Mouse (Mus musculus) Patski (cell line): ENCODE measurements at regions not wholly inside any gene's neighbourhood (a gene's known extent, or its start where the extent isn't known, plus 50 kb on each side); places are given as distances from the start of the nearest gene placed in this dataset.

Experiments
- ATAC-seq: fragments of 100-300 bp; one replicate; pipeline ENCODE4 v1.8.0; 2021
- CTCF ChIA-PET: fragments of 350-600 bp; sonication (Branson Sonifier 250); formaldehyde crosslinking; loops from one replicate; lab custom pipeline; 2022; ENCODE audit warnings: inconsistent platforms; lab: Charles Lee
- POLR2A ChIA-PET: fragments of 350-600 bp; sonication (Branson Sonifier 250); formaldehyde crosslinking; loops from one replicate; lab custom pipeline; 2022; ENCODE audit warnings: antibody characterized with exemption, inconsistent platforms; lab: Charles Lee
- DNase-seq: peaks from one replicate; pipeline ENCODE4 v3.0.0-alpha.2; 2011; ENCODE audit warnings: low read depth, low spot score
- H3K27me3 ChIP-seq: fragments of 371-371 bp; one replicate; pipeline ENCODE4 v1.5.1; 2021
- CTCF ChIP-seq: fragments of 100-300 bp; IDR thresholded peaks from one replicate; pipeline ENCODE4 v1.5.1; 2021
- in situ Hi-C: fragments of 300-500 bp; cut with MboI; formaldehyde crosslinking; loops from 3 replicates; pipeline ENCODE4 v1.11.1; 2018; ENCODE audit warnings: low pct_unique_long_range_greater_than_20kb, mixed read lengths

- peaks cover 6% of the 10 kb centered on the region for H3K27me3 ChIP-seq
- peak; percentile 95 for ATAC-seq
- ChIA-PET POLR2A (interaction anchor here (0.9 kb wide), 1 partner anchor 52 kb away, joined by 3 read pairs; no protein-coding TSS in a partner anchor), CTCF (no interaction called here)
- in situ Hi-C loops = loop anchor here (10.0 kb wide), 1 partner anchor 144 kb away; no protein-coding TSS in a partner anchor
- TF ChIP-seq CTCF = no peak
- peak; percentile 20 for DNase-seq
These were observed 149.7 kb downstream of the Etv1 start for GRCm38 (mm10) chr12:38928786-38929351.

GRCm38 (mm10) chr12:38929644-38930043 is 150.5 kb downstream of the Etv1 start:
- ChIA-PET POLR2A (no interaction called here), CTCF (no interaction called here)
- in situ Hi-C loops = loop anchor here (10.0 kb wide), 1 partner anchor 145 kb away; no protein-coding TSS in a partner anchor
- no peak for TF ChIP-seq CTCF
- DNase-seq (no peak), ATAC-seq (no peak)
- H3K27me3 ChIP-seq = peaks cover 6% of the 10 kb centered on the region

- no peak for ATAC-seq
- no peak for DNase-seq
- TF ChIP-seq CTCF = no peak
- ChIA-PET CTCF (interaction anchor here (1.3 kb wide), 1 partner anchor 8 kb away, joined by 3 read pairs; no protein-coding TSS in a partner anchor), POLR2A (no interaction called here)
- peaks cover 3% of the 10 kb centered on the region for H3K27me3 ChIP-seq
- in situ Hi-C loops = no loop called here
These were observed 152.6 kb downstream of the Etv1 start for GRCm38 (mm10) chr12:38931769-38932168.

- ChIA-PET CTCF (no interaction called here), POLR2A (interaction anchor here (0.6 kb wide), 1 partner anchor 14 kb away, joined by 9 read pairs; no protein-coding TSS in a partner anchor)
- no peak for TF ChIP-seq CTCF
- in situ Hi-C loops = no loop called here
- DNase-seq (no peak), ATAC-seq (no peak)
- no peaks in the 10 kb centered on the region for H3K27me3 ChIP-seq
These were observed 180.4 kb downstream of the Etv1 start for GRCm38 (mm10) chr12:38959605-38960004.

GRCm38 (mm10) chr12:38962302-38962701 is 183.1 kb downstream of the Etv1 start:
- H3K27me3 ChIP-seq = peaks cover 3% of the 10 kb centered on the region
- POLR2A ChIA-PET = no interaction called here
- DNase-seq (no peak), ATAC-seq (no peak)
- in situ Hi-C loops = no loop called here
- TF ChIP-seq CTCF = no peak
- CTCF ChIA-PET = no interaction called here

GRCm38 (mm10) chr12:38970347-38970746 is 191.2 kb downstream of the Etv1 start:
- in situ Hi-C loops = no loop called here
- peaks cover 3% of the 10 kb centered on the region for H3K27me3 ChIP-seq
- ATAC-seq (no peak), DNase-seq (no peak)
- CTCF ChIA-PET = no interaction called here
- POLR2A ChIA-PET = no interaction called here
- no peak for TF ChIP-seq CTCF

- ChIA-PET CTCF (no interaction called here), POLR2A (no interaction called here)
- in situ Hi-C loops = no loop called here
- ATAC-seq (no peak), DNase-seq (no peak)
- H3K27me3 ChIP-seq = no peaks in the 10 kb centered on the region
- TF ChIP-seq CTCF = no peak
These were observed 193.0 kb downstream of the Etv1 start for GRCm38 (mm10) chr12:38972205-38972604.

- POLR2A ChIA-PET = no interaction called here
- ATAC-seq (no peak), DNase-seq (no peak)
- CTCF ChIA-PET = no interaction called here
- TF ChIP-seq CTCF = no peak
- H3K27me3 ChIP-seq = no peaks in the 10 kb centered on the region
- in situ Hi-C loops = no loop called here
These were observed 196.3 kb downstream of the Etv1 start for GRCm38 (mm10) chr12:38975508-38975907.

- H3K27me3 ChIP-seq = no peaks in the 10 kb centered on the region
- no peak for TF ChIP-seq CTCF
- DNase-seq = no peak
- no peak for ATAC-seq
- ChIA-PET POLR2A (no interaction called here), CTCF (no interaction called here)
- in situ Hi-C loops = no loop called here
These were observed 203.2 kb downstream of the Etv1 start for GRCm38 (mm10) chr12:38982423-38982822.

GRCm38 (mm10) chr12:38985909-38986308 is 206.7 kb downstream of the Etv1 start:
- DNase-seq = no peak
- ChIA-PET CTCF (no interaction called here), POLR2A (no interaction called here)
- H3K27me3 ChIP-seq = no peaks in the 10 kb centered on the region
- ATAC-seq = no peak
- in situ Hi-C loops = no loop called here
- TF ChIP-seq CTCF = no peak

- ATAC-seq = no peak
- no peak for DNase-seq
- no peak for TF ChIP-seq CTCF
- H3K27me3 ChIP-seq = no peaks in the 10 kb centered on the region
- in situ Hi-C loops = no loop called here
- POLR2A ChIA-PET = no interaction called here
- CTCF ChIA-PET = no interaction called here
These were observed 207.2 kb downstream of the Etv1 start for GRCm38 (mm10) chr12:38986346-38986745.

GRCm38 (mm10) chr12:38987277-38987676 is 208.1 kb downstream of the Etv1 start:
- ChIA-PET CTCF (no interaction called here), POLR2A (no interaction called here)
- H3K27me3 ChIP-seq = no peaks in the 10 kb centered on the region
- in situ Hi-C loops = no loop called here
- DNase-seq = no peak
- no peak for TF ChIP-seq CTCF
- ATAC-seq = no peak
